Mouse (Mus musculus) MEL (cell line): Measurements from ENCODE around the gene Arhgap1.

ENCODE experiments used
- POLR2AphosphoS2 ChIP-seq: IDR thresholded peaks from 2 replicates; pipeline ENCODE4 v1.6.1; 2011; ENCODE audit warnings: low read length, improper control_type of control experiment
- TBP ChIP-seq: IDR thresholded peaks from 2 replicates; pipeline ENCODE4 v1.8.0; 2011; ENCODE audit warnings: low read depth, low read length, improper control_type of control experiment

DNA sequence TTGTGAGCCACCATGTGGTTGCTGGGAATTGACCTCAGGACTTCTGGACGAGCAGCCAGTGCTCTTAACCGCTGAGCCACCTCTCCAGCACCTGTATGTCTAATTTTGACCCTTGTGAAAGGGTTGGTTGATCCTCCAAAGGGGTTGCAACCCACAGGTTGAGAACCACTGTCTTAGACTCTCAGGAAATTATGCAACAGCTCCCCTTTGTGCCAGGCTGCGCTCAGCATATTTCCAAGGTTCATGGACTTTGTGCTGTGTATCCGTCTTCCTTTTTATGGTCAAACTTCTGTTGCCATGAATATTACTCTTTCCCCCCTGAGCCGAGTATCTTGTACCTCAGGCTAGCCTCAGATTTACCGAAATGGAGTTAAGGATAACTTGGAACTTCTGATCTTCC, 11.3 kb downstream of the Arhgap1 start:
- TF ChIP-seq TBP (no peak), POLR2AphosphoS2 (no peak)
